Mouse (Mus musculus) brain, embryonic 14.5 days (tissue): ENCODE measurements around the gene Cbln3.

Source experiments
- CTCF ChIP-seq: fragments of 200-500 bp; IDR thresholded peaks from 2 replicates; pipeline ENCODE4 v1.5.1; 2012; ENCODE audit warnings: inconsistent platforms, mild to moderate bottlenecking, moderate library complexity, borderline replicate concordance; ENCODE audit not compliant: insufficient read depth, insufficient read length; ENCODE audit errors: extremely low read depth
- POLR2A ChIP-seq: fragments of 200-500 bp; IDR thresholded peaks from 2 replicates; pipeline ENCODE4 v1.6.1; 2012; ENCODE audit warnings: mild to moderate bottlenecking, inconsistent platforms, borderline replicate concordance; ENCODE audit not compliant: poor library complexity, insufficient read depth, insufficient read length, severe bottlenecking; ENCODE audit errors: extremely low read depth

GRCm38 (mm10) chr14:55845506-55846294 lies 38.5 kb downstream of the Cbln3 start:
- no peak for TF ChIP-seq CTCF
- no peak for TF ChIP-seq POLR2A
